Mouse (Mus musculus): ENCODE data around the gene Pabpn1l.
"Not testable (repeated sequence)": the region's sequence is repeated elsewhere in the genome, so short reads cannot be mapped to it uniquely, and the experiment has no call there.

The Pabpn1l gene

DNA sequence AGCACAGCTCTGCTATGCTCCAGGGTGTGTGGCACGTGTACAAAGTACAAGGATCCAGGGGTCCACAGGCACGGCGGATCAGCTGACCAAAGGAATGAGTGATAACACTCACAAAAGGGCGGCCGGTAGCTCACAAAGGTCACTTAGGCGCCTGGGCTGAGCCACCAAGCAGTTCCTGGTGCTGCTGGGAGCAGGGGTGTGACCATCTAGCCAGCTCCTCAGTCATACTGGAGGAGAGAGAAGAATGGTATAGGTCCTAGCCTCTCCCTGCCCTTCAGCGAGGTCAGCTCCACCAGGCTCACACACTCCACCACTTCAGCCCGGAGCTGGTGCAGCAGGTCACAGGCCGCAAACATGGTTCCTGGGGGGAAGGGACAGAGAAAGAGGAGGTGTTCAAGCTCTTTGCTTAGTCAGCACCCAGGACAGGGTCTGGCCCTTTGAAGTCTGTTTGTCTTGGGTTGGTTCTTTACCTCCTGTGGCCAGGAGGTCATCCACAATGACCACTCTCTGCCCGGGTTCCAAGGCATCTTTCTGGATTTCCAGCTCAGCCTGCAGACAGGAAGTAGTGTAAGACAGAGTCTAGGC lies 47.8 kb downstream of the Pabpn1l start:
- DNase-seq, result no peak

GRCm38 (mm10) chr8:122574264-122574663 lies 48.3 kb downstream of the Pabpn1l start:
- no peak for DNase-seq

GRCm38 (mm10) chr8:122573577-122573976 lies 49.0 kb downstream of the Pabpn1l start:
- DNase-seq, result no peak

DNA sequence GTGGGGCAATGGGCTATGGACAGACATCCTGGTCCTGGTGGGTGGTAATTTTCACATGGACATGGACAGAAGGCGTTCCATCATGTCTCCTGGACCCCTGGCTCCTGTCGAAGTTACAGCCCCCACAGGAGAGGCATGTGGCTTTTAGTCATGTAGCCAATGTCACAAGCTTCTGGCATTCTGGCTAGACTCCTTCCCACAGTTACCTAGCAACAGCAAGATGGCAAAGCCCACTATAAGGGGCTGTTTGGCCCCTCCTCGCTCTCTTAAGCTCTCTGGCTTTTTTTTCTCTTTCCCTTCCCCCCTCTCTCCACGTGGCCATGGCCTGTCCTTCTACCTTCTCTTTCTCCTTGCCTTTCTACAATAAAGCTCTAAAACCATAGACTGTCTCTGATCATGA lies 49.4 kb downstream of the Pabpn1l start:
- DNase-seq, result not testable (repeated sequence)

GRCm38 (mm10) chr8:122572751-122573150 lies 49.8 kb downstream of the Pabpn1l start:
- DNase-seq, result no peak

DNA sequence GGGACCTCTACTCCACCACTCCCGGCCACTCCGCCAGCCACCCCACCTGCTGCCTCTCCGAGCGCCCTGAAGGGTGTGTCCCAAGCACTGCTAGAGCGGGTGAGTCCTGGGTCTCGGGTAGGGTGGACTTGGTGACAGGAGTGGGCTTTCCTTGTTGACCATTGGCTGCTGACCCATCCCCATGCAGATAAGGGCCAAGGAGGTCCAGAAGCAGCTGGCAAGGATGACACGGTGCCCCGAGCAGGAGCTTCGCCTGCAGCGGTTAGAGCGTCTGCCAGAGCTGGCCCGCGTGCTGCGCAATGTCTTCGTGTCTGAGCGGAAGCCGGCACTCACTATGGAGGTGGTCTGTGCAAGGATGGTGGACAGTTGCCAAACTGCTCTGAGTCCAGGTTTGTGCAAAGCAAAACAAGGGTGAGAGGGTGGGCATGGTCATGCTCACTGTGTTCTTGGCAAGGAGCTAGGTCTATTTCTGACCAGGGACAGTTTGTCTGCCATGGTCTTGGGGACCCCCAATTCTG lies 50.7 kb downstream of the Pabpn1l start:
- peak; percentile 91 for DNase-seq

- DNase-seq, result no peak
These were observed 51.4 kb downstream of the Pabpn1l start for GRCm38 (mm10) chr8:122571153-122571552.

DNA sequence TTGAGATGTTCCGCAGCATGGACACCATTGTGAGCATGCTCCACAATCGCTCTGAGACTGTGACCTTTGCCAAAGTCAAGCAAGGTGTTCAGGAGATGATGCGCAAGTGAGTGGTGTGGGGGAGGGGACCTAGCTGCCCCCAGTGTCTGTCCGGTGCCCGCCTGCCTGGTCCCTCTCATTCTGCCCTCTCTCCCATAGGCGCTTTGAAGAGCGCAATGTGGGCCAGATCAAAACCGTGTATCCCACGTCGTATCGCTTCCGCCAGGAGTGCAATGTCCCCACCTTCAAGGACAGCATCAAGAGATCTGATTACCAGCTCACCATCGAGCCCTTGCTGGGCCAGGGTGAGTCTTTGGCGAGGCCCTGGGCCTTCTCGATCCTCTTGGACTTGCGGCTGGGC lies 52.5 kb downstream of the Pabpn1l start:
- peak; percentile 91 for DNase-seq

All from heart, adult 11 months (tissue).